Mouse (Mus musculus) T-cell, adult 2 months (primary cell): ENCODE results near the gene Ccdc142.

ENCODE experiments used
- DNase-seq: peaks from one replicate; pipeline ENCODE4 v3.0.0; 2022; ENCODE audit warnings: low spot score

Gene Ccdc142

GRCm38 (mm10) chr6:83101316-83101687, at the start of gene Ccdc142, which contains the start of gene Gm42688:
Ccdc142 (plus strand) TSS chr6:83101601.
Gm42688 (plus strand) TSS chr6:83101617.
- peak; percentile 88 for DNase-seq

- peak; percentile 36 for DNase-seq
Observed at GRCm38 (mm10) chr6:83053136-83053960, 48.1 kb upstream of the Ccdc142 start.

DNA sequence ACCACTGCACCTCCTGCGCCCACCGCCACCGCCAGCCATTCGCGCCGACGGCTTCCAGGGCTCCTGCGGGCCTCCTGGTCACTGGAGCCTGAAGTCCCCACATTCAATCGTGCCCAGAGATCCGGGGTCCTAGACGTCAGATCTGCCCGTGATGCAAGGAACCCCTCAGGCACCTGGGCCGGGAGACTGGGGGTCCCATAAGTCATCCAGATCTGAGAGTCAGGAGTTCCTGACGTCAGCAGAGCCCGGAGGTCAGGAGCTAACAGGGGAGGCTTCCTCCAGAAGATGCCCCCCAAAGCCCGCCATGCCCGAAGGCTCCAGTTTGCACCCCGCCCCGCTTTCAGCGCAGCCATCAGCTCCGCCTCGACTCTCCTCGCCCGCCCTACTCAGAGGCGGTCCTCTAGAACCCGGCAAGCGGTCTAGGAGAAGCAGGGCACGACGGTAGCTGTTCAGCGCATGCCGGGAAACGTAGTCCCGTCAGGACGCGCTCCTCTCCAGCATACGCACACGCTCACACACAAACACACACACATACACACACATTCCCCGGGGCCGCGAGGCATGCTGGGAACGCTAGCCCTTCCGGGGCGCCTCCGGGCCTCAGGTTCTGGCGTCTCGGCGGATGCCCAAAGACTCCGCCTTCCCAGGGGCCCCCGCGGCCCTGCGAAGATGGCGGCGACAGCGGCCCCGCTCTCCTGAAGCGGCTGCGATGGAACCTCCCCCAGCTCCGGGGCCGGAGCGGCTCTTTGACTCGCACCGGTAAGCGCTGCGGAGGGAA, 47.1 kb upstream of the Ccdc142 start, which contains the start of gene Aup1:
TSS of gene Aup1 (plus strand) at position 448 of the 778 bp plus-strand sequence.
- DNase-seq: peak; percentile 97

DNA sequence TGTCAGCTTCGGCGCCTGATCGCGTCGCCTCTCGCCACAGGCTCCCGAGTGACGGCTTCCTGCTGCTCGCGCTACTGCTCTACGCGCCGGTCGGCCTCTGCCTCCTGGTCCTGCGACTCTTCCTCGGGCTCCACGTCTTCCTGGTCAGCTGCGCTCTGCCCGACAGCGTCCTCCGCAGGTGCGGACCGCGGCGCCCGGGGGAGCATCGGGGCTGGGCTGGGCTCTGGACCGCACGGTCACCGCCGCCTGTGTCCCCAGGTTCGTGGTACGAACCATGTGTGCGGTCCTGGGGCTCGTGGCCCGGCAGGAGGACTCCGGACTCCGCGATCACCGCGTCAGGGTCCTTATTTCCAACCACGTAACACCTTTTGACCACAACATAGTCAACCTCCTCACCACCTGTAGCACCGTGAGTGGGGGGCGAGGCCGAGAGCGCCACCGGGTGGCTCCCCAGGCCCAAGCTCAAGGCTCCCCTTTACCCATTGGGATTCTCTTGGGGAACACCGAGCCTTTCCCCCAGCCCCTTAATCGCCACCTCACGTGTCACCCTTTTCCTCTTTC, 46.5 kb upstream of the Ccdc142 start, which contains the start of gene Htra2:
TSS of gene Htra2 (minus strand) at position 403 of the 561 bp plus-strand sequence.
- no peak for DNase-seq

- DNase-seq: no peak
Observed at GRCm38 (mm10) chr6:83057790-83058189, 43.6 kb upstream of the Ccdc142 start, which contains the start of gene Dqx1. Dqx1 (plus strand) TSS chr6:83057844.

DNA sequence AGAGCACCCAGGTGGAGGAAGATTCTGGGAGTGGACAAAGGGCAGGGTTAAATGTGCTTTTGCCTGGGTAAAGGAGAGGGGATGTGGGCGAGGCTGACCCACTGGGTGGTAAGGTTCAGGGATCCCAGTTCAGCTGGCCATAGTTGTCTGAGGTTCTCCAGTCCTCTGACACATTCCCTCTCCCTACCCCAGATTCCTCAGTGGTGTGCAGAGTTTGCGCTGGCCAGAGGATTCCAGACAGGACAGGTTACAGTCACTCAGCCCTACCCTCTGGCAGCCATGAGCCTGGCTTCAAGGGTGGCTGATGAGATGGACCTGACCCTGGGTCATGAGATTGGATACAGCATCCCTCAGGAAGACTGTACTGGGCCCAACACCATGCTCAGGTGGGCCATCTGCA, 42.7 kb upstream of the Ccdc142 start:
- no peak for DNase-seq

- DNase-seq: peak; percentile 43
Observed at GRCm38 (mm10) chr6:83065995-83066394, 35.4 kb upstream of the Ccdc142 start.

DNA sequence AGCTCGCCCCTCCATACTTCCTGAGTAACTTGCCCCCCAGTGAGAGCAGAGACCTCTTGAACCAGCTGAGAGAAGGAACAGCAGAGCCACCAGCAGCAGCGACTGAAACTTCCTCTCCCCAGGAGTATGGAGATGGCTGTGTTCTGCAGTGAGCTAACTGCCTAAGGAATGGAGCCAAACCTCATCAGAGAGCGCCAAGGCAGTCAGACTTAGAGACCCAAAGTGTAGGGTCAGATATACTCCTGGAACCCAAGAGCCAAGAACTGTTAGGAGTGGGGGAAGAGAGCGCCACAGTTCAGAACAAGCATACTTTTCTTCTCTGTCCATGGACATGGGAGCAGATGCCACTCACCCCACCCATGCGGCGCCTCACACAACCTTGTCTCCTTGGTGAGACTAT, 35.0 kb upstream of the Ccdc142 start:
- DNase-seq: no peak

GRCm38 (mm10) chr6:83068221-83068620, 33.2 kb upstream of the Ccdc142 start:
- DNase-seq: no peak

- DNase-seq: no peak
Observed at GRCm38 (mm10) chr6:83068706-83069487, 32.5 kb upstream of the Ccdc142 start.

GRCm38 (mm10) chr6:83069488-83070246, 31.7 kb upstream of the Ccdc142 start:
- DNase-seq: no peak

GRCm38 (mm10) chr6:83070247-83070310, 31.3 kb upstream of the Ccdc142 start, which contains the start of gene Tlx2:
Tlx2 (minus strand) TSS chr6:83070293.
- DNase-seq: no peak

- DNase-seq: no peak
Observed at GRCm38 (mm10) chr6:83070311-83071219, 30.8 kb upstream of the Ccdc142 start.

DNA sequence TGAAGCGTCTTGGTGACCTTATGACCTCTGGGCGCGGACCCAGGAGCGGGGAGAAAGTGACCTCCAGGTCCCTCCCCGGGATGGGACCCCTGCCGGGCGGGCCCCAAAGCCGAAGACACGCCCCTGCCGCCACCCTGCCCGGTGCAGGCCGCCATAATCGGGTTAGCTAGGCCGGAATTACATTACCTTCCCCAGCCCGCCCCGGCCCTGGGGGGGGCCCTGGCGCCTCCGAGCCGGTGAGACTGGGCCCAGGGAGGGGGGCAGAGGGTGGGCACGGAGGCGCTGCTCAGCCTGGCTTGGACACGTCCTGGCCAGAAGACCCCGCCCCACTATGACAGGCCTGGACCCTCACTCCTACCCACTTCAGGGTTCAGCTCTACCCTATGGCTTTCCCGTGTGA, 30.2 kb upstream of the Ccdc142 start:
- no peak for DNase-seq

DNA sequence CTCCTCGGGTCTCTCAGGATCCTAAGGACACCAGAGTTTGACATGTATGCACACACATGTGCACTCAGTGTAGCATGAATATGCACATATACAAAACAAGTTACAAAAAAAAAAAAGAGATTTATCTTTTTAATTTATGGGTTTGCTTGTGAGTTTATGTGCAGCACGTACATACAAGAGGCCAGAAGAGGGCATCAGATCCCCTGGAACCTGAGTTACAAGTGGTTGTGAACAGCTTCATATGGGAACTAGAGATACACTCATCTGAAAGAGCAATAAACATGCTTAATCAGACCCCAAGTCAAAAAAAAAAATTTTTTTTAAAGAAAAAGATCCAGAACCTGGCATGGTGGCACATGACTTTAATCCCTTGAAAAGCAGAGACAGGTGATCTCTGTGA, 26.4 kb upstream of the Ccdc142 start:
- peak; percentile 63 for DNase-seq

- no peak for DNase-seq
Observed at GRCm38 (mm10) chr6:83077630-83078323, 23.6 kb upstream of the Ccdc142 start, which contains the start of gene Pcgf1. Pcgf1 (plus strand) TSS chr6:83077869.

DNA sequence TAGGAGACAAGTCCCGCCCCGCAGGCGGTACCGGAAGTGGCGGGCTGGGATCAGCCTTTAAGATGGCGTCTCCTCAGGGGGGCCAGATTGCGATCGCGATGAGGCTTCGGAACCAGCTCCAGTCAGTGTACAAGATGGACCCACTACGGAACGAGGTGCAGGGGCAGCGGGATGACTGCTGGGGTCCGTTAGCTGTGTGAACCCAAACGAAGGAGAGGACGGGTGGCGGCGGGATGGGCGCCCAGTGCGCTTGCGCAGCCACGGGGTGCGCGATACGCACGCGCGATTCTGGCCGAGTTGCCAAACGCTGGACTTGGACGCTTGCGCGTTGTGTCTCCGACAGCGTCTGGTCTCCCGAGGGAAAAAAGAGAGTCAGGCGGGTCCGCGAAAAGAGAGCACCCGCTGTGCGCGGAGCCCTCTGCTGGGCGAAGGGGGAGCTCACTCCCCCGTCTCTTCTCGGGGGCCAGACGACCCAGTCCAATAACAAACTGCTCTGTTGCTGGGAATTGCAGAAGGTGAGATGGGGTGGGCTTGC, 23.0 kb upstream of the Ccdc142 start:
- DNase-seq: peak; percentile 97

- no peak for DNase-seq
Observed at GRCm38 (mm10) chr6:83080210-83080609, 21.2 kb upstream of the Ccdc142 start.

- DNase-seq: no peak
Observed at GRCm38 (mm10) chr6:83083497-83083896, 17.9 kb upstream of the Ccdc142 start.

- DNase-seq: no peak
Observed at GRCm38 (mm10) chr6:83084477-83084876, 16.9 kb upstream of the Ccdc142 start.
